Mouse (Mus musculus) heart, postnatal 0 days (tissue): ENCODE data around the gene Axl.

Source experiments
- CTCF ChIP-seq: IDR thresholded peaks from 2 replicates; pipeline ENCODE4 v1.5.1; 2016; ENCODE audit warnings: antibody characterized with exemption, control low read depth, low read depth
- EP300 ChIP-seq: IDR thresholded peaks from 2 replicates; pipeline ENCODE4 v1.6.1; 2016; ENCODE audit warnings: antibody characterized with exemption, low read depth

- TF ChIP-seq CTCF: no peak
- TF ChIP-seq EP300: no peak
Measured at GRCm38 (mm10) chr7:25788220-25789128, at the start of gene Axl.
